Comparison of ENCODE assay signal across 25 mouse cellular contexts in the genomic region with DNA sequence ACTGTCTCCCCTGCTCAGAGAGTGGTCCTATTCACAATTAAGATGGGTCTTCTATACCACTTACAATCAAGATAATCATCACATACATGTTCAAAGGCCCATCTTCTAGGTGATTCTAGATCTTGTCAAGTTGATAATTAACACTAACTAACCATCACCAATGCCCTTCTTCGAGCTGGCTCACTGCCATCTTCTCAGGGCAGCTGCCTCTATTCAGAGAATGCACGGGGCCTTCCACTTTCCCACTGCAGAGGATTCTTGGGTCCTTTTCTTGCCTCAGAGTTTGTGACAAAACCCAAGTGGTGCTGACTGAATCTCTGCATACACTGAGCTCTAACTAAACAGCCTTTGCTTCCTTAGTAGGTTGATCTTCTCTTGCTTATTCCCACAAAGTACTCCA.
"Had no signal": no experiment of that assay in that cellular context is flagged by ENCODE, and none has a peak within 500 bp of the region (broad histone marks: within the 10 kb centered on the region; RNA-seq: fewer than 3 reads in every experiment).

No protein-coding gene starts in this region.

- H3K36me3 ChIP-seq: heart, embryonic 10.5 days; heart, embryonic 12.5 days; hindbrain, embryonic 10.5 days; hindbrain, embryonic 12.5 days; intestine, embryonic 15.5 days; limb, embryonic 10.5 days; limb, embryonic 12.5 days; liver, embryonic 13.5 days; liver, embryonic 15.5 days had no signal

- H3K4me2 ChIP-seq: heart, embryonic 12.5 days; hindbrain, embryonic 12.5 days; hindbrain, embryonic 14.5 days; intestine, embryonic 15.5 days; limb, embryonic 12.5 days; liver, embryonic 11.5 days; liver, embryonic 13.5 days; liver, embryonic 15.5 days had no signal

- H3K27ac ChIP-seq: gastrocnemius, adult 2 months; heart, embryonic 10.5 days; hindbrain, embryonic 10.5 days; hindbrain, embryonic 12.5 days; hindbrain, embryonic 14.5 days; intestine, embryonic 15.5 days; kidney, postnatal 0 days; layer of hippocampus, adult 2 months; left cerebral cortex, adult 2 months; limb, embryonic 10.5 days; limb, embryonic 12.5 days; liver, embryonic 13.5 days; liver, embryonic 15.5 days had no signal

- DNase-seq: gastrocnemius, adult 2 months; gastrocnemius, postnatal 10 days; gastrocnemius, postnatal 25 days; heart, adult 18-20 months; heart, postnatal 10 days; heart, postnatal 4 days; liver; liver, embryonic 13.5 days had no signal

- H3K9ac ChIP-seq: heart, embryonic 12.5 days; hindbrain, embryonic 12.5 days; hindbrain, embryonic 14.5 days; intestine, embryonic 15.5 days; limb, embryonic 12.5 days; liver, embryonic 13.5 days; liver, embryonic 15.5 days had no signal

- H3K9me3 ChIP-seq: heart, embryonic 10.5 days; hindbrain, embryonic 10.5 days; hindbrain, embryonic 12.5 days; intestine, embryonic 15.5 days; limb, embryonic 10.5 days; limb, embryonic 12.5 days; liver, embryonic 13.5 days; liver, embryonic 15.5 days had no signal

- H3K4me3 ChIP-seq: gastrocnemius, adult 2 months; heart, embryonic 10.5 days; heart, embryonic 12.5 days; hindbrain, embryonic 10.5 days; hindbrain, embryonic 12.5 days; intestine, embryonic 15.5 days; layer of hippocampus, adult 2 months; left cerebral cortex, adult 2 months; limb, embryonic 10.5 days; limb, embryonic 12.5 days; liver, embryonic 13.5 days; liver, embryonic 15.5 days had no signal

- ATAC-seq: forebrain, embryonic 16.5 days; hindbrain, embryonic 16.5 days; inflammation-experienced regulatory T-cells, adult 6 months; intestine, embryonic 15.5 days; intestine, postnatal 0 days had no signal

- H3K27me3 ChIP-seq: heart, embryonic 12.5 days; hindbrain, embryonic 12.5 days; intestine, embryonic 15.5 days; limb, embryonic 12.5 days; liver, embryonic 13.5 days; liver, embryonic 15.5 days had no signal

- H3K4me1 ChIP-seq: heart, embryonic 10.5 days; hindbrain, embryonic 10.5 days; intestine, embryonic 15.5 days; limb, embryonic 10.5 days; limb, embryonic 12.5 days; liver, embryonic 15.5 days had no signal
